Mouse (Mus musculus) lung, adult 2 months (tissue): Measurements from ENCODE around the gene Cdkal1.

ENCODE experiments used
- CTCF ChIP-seq: fragments of 200-500 bp; IDR thresholded peaks from 2 replicates; pipeline ENCODE4 v1.5.1; 2011; ENCODE audit warnings: mild to moderate bottlenecking, low read length, control low read depth; ENCODE audit not compliant: insufficient read depth
- POLR2A ChIP-seq: fragments of 200-500 bp; IDR thresholded peaks from 2 replicates; pipeline ENCODE4 v1.6.1; 2011; ENCODE audit warnings: low read depth, mild to moderate bottlenecking, control low read depth, low read length, borderline replicate concordance; ENCODE audit errors: extremely low read depth

DNA sequence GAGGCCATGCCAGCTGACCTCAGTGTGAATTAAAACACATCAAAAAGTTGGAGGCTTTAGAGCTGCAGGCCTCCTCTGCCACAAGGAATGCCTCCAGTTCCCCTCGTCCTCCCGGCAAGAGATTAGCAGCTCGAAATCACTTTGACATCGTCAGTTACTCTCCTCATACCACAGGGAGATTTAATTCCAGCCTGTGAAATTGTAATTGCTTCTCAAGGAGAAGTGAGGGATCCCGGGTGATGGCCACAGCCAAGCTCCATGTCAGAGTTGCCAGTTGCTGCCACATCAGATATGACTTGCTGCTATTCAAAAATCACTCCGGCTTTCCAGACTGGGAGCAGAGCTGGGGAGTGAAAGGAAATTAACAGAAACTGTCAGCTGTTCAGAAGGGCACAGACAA lies 548.1 kb downstream of the Cdkal1 start:
- TF ChIP-seq POLR2A: no peak
- TF ChIP-seq CTCF: no peak
